Mouse (Mus musculus) MN1 (cell line): Measurements from ENCODE around the gene Clps.

Source experiments
- DNase-seq: peaks from one replicate; pipeline ENCODE4 v3.0.0-alpha.2; 2016; ENCODE audit warnings: low spot score

Clps gene

GRCm38 (mm10) chr17:28518615-28519071, 41.9 kb downstream of the Clps start:
- DNase-seq: peak; percentile 57

- DNase-seq: peak; percentile 90
These were observed 42.5 kb downstream of the Clps start for GRCm38 (mm10) chr17:28517956-28518614.

- DNase-seq: peak; percentile 76
These were observed 43.1 kb downstream of the Clps start, which contains the start of gene Fkbp5 for GRCm38 (mm10) chr17:28517441-28517955. Gene Fkbp5 (minus strand): TSS chr17:28517527.

DNA sequence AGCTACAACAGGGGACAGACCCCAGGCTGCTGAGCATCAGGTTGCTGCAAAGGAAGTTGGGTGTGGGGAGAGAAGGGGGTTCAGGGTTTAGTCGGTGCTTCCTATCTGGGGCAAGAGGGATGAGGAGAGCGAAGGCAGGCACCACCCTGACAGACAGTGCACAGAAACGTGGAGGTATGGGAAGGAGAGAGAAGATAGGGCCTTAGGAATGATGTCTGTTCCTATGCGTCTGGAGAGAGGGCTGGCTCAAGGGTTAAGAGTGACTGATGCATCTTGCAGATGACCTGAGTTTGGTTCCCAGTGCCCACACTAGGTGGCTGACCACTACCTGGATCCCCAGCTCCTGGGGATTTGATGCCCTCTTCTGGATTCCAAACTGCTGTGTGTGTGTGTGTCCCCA, 43.7 kb downstream of the Clps start:
- no peak for DNase-seq

DNA sequence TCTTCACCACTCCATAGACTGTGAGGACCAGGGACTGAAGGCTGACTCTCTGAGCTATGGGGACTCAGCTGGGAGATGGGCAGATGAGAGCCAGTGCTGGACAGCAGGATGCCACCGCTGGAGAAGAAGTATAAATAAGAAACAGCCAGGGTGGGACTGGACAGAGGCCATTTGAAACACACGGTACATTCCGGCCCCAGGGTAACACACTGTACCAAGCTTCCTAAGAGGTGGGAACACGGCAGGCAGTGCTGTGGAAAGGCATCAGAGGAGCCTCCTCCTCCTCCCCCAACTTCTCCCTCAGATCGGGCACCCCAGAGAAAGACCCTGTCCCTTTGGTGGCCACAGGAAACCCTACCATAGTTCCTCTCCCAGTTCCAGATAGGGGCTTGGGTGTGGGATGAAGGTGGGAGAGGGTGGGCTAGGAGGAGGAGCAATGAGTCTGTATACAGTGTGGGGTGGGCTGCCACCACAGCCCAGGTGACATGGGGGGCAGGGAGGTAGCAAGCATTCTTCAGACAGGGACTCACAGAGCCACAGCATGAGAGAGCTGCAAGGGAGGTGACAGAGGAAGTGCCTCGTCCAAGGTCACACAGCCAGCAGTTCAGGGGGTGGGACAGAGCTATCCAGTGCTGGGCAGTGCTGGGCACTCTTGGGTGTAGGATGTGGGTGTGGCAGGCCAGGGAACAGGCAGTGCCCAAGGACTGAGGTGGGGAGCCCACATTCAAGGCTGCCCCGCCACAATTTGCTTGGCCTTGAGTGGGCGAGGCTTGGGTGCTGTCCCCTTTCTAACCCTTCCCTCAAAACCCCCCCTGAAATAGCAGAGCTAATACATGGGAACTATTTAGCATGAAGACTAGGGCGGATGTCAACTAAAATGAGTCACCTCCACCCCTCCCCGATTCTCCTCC, 44.9 kb downstream of the Clps start:
- DNase-seq: no peak

- DNase-seq: no peak
These were observed 46.0 kb downstream of the Clps start for GRCm38 (mm10) chr17:28514555-28514954.

- DNase-seq: no peak
These were observed 46.7 kb downstream of the Clps start for GRCm38 (mm10) chr17:28513844-28514243.

GRCm38 (mm10) chr17:28513337-28513736, 47.2 kb downstream of the Clps start:
- DNase-seq: no peak

- DNase-seq: peak; percentile 29
These were observed 47.9 kb downstream of the Clps start for GRCm38 (mm10) chr17:28512696-28513095.

GRCm38 (mm10) chr17:28511616-28512541, 48.7 kb downstream of the Clps start:
- no peak for DNase-seq

- DNase-seq: no peak
These were observed 49.9 kb downstream of the Clps start for GRCm38 (mm10) chr17:28510445-28511342.
